Mouse (Mus musculus): ENCODE results near the gene Uts2. TPM values are rescaled to one million over a fixed set of nuclear protein-coding genes. Genes with fewer than 3 reads are reported as not detected.

Gene Uts2
- polyA plus RNA-seq, 1 experiment from 2014 or later = not detected

DNA sequence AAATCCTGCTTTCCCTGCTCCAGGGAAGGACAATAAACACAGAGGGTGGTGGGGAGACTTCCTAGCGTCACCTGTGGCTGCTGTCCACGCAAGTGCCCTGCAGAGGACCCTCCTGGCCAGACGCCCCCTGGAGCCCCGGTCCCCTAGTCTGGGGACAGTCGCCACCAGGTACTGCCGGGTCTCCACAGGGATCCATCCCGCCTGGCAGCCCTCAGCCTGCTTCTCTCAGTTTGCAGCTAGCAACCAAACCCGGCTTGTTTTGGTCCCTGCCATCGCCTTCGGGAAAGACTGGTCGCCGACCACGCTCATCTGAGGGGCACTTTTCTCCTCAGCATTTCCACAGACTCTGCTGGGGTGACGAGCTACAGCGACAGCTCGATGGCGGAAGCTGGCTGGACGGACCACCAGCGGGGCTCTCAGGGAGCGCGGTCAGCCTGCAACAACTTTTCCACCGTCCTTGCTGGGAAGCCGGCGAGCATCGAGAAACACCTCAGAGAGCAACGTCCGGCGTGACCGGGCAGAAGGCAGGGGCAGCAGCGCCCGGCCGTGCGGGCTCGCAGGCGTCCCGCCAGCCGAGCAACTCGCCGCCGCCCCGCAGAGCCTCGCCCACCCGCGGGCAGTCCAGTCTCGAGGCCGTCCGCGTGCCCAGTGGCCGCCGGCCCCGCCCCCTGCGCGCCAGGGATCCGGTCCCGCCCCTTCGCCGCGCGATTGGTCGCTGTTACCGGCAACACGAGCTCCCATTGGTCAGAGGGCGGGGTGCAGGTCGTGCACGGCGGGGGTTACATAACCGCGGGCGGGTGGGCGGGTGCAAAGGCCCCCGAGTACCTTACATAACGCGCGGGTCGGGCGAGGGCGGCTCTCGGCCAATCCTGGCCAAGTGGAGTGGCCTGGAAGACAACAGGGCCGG, 47.4 kb downstream of the Uts2 start, which contains the start of gene Per3:
Gene Per3 (minus strand): TSS at position 629 of the 907 bp plus-strand sequence.
- Histone ChIP-seq H3K27ac (replicated peaks in 1 of 2; ENCODE audit: control insufficient read depth in 1 of 2, insufficient read depth in 1 of 2, low read depth in 2 of 2, low read length in 2 of 2) (peak within 1 kb of the TSS; percentile 68 to 70), H3K4me2 (ENCODE audit: low read length) (peak within 1 kb of the TSS; percentile 93), H3K4me3 (ENCODE audit: control insufficient read depth in 1 of 2, insufficient read depth in 1 of 2, low read depth in 1 of 2, low read length in 2 of 2) (peak within 1 kb of the TSS; percentile 58 to 78), H3K27me3 (ENCODE audit: control insufficient read depth, insufficient read depth, low read length) (no peaks in the 10 kb centered on the region), H3K9ac (ENCODE audit: low read length) (peak within 1 kb of the TSS; percentile 78), H3K4me1 (ENCODE audit: control insufficient read depth in 2 of 2, insufficient read depth in 2 of 2, low read length in 2 of 2) (peaks cover 7 to 21% of the 10 kb centered on the region in 2 experiments), H3K36me3 (ENCODE audit: control insufficient read depth, insufficient read depth, low read length) (peaks cover 30% of the 10 kb centered on the region), H3K9me3 (ENCODE audit: control insufficient read depth, low read length) (no peaks in the 10 kb centered on the region)
- peak; percentile 96 for ATAC-seq (ENCODE audit: insufficient number of reproducible peaks, insufficient read depth, low FRiP score, low read depth)
- under 1% methylated on average over 79 of the region's 79 CpGs for WGBS

DNA sequence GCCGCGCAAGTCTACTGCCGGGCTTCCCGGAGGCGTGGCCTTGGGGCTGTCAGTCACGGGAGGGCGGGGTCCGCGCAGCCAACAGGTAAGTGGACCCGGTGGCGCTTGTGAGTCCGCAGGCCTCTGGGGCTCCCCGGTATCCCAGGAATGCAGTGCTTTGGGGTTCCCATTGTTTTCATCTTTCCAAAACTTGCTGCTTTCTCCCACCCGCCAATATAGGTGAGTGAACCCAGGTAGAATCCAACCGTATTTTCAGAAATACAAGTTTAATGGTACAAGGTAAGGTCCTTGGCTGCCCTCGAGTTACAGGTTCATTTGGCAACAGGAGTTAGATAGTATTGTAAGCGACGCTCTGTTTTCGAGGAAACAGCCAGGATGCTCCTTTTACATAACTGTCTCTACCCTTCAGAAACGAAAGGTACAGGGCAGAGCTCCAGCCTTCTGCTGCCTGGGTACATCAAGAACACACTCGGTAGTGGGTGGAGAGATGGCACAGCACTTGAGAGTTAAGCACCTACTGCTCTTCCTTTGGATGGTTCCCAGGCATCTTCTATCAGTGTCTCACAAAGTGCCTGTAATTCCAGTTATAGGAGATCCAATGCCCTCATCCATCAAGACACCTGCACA, 48.2 kb downstream of the Uts2 start:
- Histone ChIP-seq H3K27ac (replicated peaks in 1 of 2; ENCODE audit: control insufficient read depth in 1 of 2, insufficient read depth in 1 of 2, low read depth in 2 of 2, low read length in 2 of 2) (no peak overlapping the region), H3K36me3 (ENCODE audit: control insufficient read depth, insufficient read depth, low read length) (peaks cover 38% of the 10 kb centered on the region), H3K27me3 (ENCODE audit: control insufficient read depth, insufficient read depth, low read length) (no peaks in the 10 kb centered on the region), H3K4me3 (ENCODE audit: control insufficient read depth in 1 of 2, insufficient read depth in 1 of 2, low read depth in 1 of 2, low read length in 2 of 2) (peak overlapping the region; percentile 55 to 58), H3K9me3 (ENCODE audit: control insufficient read depth, low read length) (no peaks in the 10 kb centered on the region), H3K4me2 (ENCODE audit: low read length) (peak overlapping the region; percentile 93), H3K9ac (ENCODE audit: low read length) (peak overlapping the region; percentile 53; the same call in 1 of the 2 replicates), H3K4me1 (ENCODE audit: control insufficient read depth in 2 of 2, insufficient read depth in 2 of 2, low read length in 2 of 2) (peaks cover 7 to 21% of the 10 kb centered on the region in 2 experiments)
- no peak for ATAC-seq (ENCODE audit: insufficient number of reproducible peaks, insufficient read depth, low FRiP score, low read depth)
- 4% methylated on average over 21 of the region's 21 CpGs for whole genome bisulfite sequencing

DNA sequence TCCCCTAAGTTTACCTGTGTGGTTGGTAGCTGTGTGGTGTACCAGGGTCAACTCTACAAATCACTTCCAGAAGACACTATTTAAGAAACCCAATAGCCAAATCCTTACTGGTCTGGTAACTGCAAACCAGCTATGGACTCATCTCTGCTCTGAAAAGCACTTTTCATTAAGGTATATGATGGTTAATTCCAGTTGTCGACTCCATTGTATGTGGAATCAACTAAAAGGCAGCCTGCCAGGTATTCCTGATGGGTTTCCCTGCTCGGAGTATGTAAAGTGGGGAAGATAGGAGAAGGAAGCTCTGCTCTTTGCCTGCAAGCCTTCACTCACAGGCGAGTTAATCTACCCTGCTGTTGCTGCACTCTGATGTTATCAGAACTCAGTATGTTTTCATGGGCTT, 49.6 kb downstream of the Uts2 start:
- 72% methylated on average over 3 of the region's 3 CpGs for WGBS
- Histone ChIP-seq H3K36me3 (ENCODE audit: control insufficient read depth, insufficient read depth, low read length) (peaks cover 49% of the 10 kb centered on the region), H3K9ac (ENCODE audit: low read length) (no peak overlapping the region), H3K27me3 (ENCODE audit: control insufficient read depth, insufficient read depth, low read length) (no peaks in the 10 kb centered on the region), H3K4me2 (ENCODE audit: low read length) (no peak overlapping the region), H3K4me1 (ENCODE audit: control insufficient read depth in 2 of 2, insufficient read depth in 2 of 2, low read length in 2 of 2) (peaks cover 5 to 17% of the 10 kb centered on the region in 2 experiments), H3K4me3 (ENCODE audit: control insufficient read depth in 1 of 2, insufficient read depth in 1 of 2, low read depth in 1 of 2, low read length in 2 of 2) (no peak overlapping the region), H3K9me3 (ENCODE audit: control insufficient read depth, low read length) (no peaks in the 10 kb centered on the region), H3K27ac (replicated peaks in 1 of 2; ENCODE audit: control insufficient read depth in 1 of 2, insufficient read depth in 1 of 2, low read depth in 2 of 2, low read length in 2 of 2) (no peak overlapping the region)
- no peak for ATAC-seq (ENCODE audit: insufficient number of reproducible peaks, insufficient read depth, low FRiP score, low read depth)

DNA sequence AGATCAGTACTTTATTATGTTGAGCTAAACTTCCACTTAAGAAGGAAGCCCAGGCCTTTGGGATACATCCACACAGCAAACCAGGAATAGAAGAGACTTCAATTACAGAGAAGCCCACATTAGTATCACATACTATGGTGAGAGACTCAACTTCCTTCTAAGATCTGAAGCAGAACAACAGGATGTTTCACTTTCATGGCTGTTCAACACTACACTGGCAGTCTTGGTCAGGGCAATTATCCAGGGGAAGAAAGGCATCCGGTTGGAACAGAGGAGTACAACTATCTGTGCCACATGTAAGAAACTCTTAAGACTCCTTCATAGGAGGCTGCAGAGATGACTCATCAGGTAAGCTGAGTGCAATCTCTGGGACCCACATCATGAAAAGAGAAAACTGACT, 54.3 kb downstream of the Uts2 start:
- ATAC-seq (ENCODE audit: insufficient number of reproducible peaks, insufficient read depth, low FRiP score, low read depth) = no peak
- Histone ChIP-seq H3K27ac (replicated peaks in 1 of 2; ENCODE audit: control insufficient read depth in 1 of 2, insufficient read depth in 1 of 2, low read depth in 2 of 2, low read length in 2 of 2) (no peak overlapping the region), H3K9ac (ENCODE audit: low read length) (no peak overlapping the region), H3K4me3 (ENCODE audit: control insufficient read depth in 1 of 2, insufficient read depth in 1 of 2, low read depth in 1 of 2, low read length in 2 of 2) (no peak overlapping the region), H3K9me3 (ENCODE audit: control insufficient read depth, low read length) (no peaks in the 10 kb centered on the region), H3K27me3 (ENCODE audit: control insufficient read depth, insufficient read depth, low read length) (no peaks in the 10 kb centered on the region), H3K4me2 (ENCODE audit: low read length) (no peak overlapping the region), H3K36me3 (ENCODE audit: control insufficient read depth, insufficient read depth, low read length) (peaks cover 87% of the 10 kb centered on the region), H3K4me1 (ENCODE audit: control insufficient read depth in 2 of 2, insufficient read depth in 2 of 2, low read length in 2 of 2) (no peaks in the 10 kb centered on the region)
- WGBS = 92% methylated on average over 1 of the region's 1 CpGs

Other genes with a start within 250 kb of the Uts2 start
- 9.4 and 10.7 TPM in 2 replicates for gene Errfi1, start 143.2 kb upstream of the Uts2 start, polyA plus RNA-seq (2014; fragmentation: Nextera tagmentation; extraction: Ambion mirVana)
- gene Park7, start 82.7 kb upstream of the Uts2 start, polyA plus RNA-seq (2014; fragmentation: Nextera tagmentation; extraction: Ambion mirVana) = 333 and 351 TPM in 2 replicates
- 1.8 and 2.1 TPM in 2 replicates for gene Tnfrsf9, start 82.5 kb upstream of the Uts2 start, polyA plus RNA-seq (2014; fragmentation: Nextera tagmentation; extraction: Ambion mirVana)
- 10.4 and 11.3 TPM in 2 replicates for gene Per3, start 47.6 kb downstream of the Uts2 start, polyA plus RNA-seq (2014; fragmentation: Nextera tagmentation; extraction: Ambion mirVana)
- gene Vamp3, start 60.9 kb downstream of the Uts2 start, polyA plus RNA-seq (2014; fragmentation: Nextera tagmentation; extraction: Ambion mirVana) = 89.7 and 97.4 TPM in 2 replicates
- 0.28 TPM in 1 of 2 replicates, not detected in the other for gene Gm13090, start 92.5 kb downstream of the Uts2 start, polyA plus RNA-seq (2014; fragmentation: Nextera tagmentation; extraction: Ambion mirVana)

Measured in heart, embryonic 14.5 days (tissue).